Mouse (Mus musculus) heart, postnatal 0 days (tissue): ENCODE data around the gene Mapk1. TPM values are rescaled to one million over a fixed set of nuclear protein-coding genes. Genes with fewer than 3 reads are reported as not detected.

Source experiments
- ATAC-seq: fragments of 200-750 bp; cut with Nextera tagmentation; 2 replicates; pipeline ENCODE4 v1.8.0; 2017; ENCODE audit warnings: low read depth, moderate number of reproducible peaks, moderate library complexity; ENCODE audit not compliant: insufficient read depth
- DNase-seq: peaks from one replicate; pipeline ENCODE4 v3.0.0-alpha.2; 2016; ENCODE audit warnings: low spot score
- H3K27ac ChIP-seq: fragments of 300-500 bp; sonication (generic); 2 replicates; pipeline ENCODE4 v1.5.1; 2014; ENCODE audit warnings: low read depth, mild to moderate bottlenecking
- H3K27me3 ChIP-seq: fragments of 300-500 bp; sonication (generic); 2 replicates; pipeline ENCODE4 v1.6.1; 2014; ENCODE audit warnings: low read length, mixed read lengths; ENCODE audit not compliant: control insufficient read depth, insufficient read depth
- H3K36me3 ChIP-seq: fragments of 300-500 bp; sonication (generic); replicated peaks from 2 replicates; pipeline ENCODE4 v1.6.1; 2014; ENCODE audit warnings: low read length, mixed read lengths; ENCODE audit not compliant: control insufficient read depth, insufficient read depth
- H3K4me1 ChIP-seq: fragments of 300-500 bp; sonication (generic); 2 replicates; pipeline ENCODE4 v1.6.1; 2014; ENCODE audit warnings: antibody characterized with exemption; ENCODE audit not compliant: control insufficient read depth, insufficient read depth
- H3K4me2 ChIP-seq: fragments of 300-500 bp; sonication (generic); 2 replicates; pipeline ENCODE4 v1.6.1; 2014; ENCODE audit warnings: low read depth, mild to moderate bottlenecking, low read length, moderate library complexity
- H3K4me3 ChIP-seq: fragments of 300-500 bp; sonication (generic); 2 replicates; pipeline ENCODE4 v1.5.1; 2014; ENCODE audit warnings: low read depth, low read length
- H3K9ac ChIP-seq: fragments of 300-500 bp; sonication (generic); replicated peaks from 2 replicates; pipeline ENCODE4 v1.6.1; 2014; ENCODE audit warnings: low read depth, low read length, mixed read lengths
- H3K9me3 ChIP-seq: fragments of 300-500 bp; sonication (generic); replicated peaks from 2 replicates; pipeline ENCODE4 v1.6.1; 2016; ENCODE audit warnings: low read length; ENCODE audit not compliant: control insufficient read depth
- CTCF ChIP-seq: IDR thresholded peaks from 2 replicates; pipeline ENCODE4 v1.5.1; 2016; ENCODE audit warnings: antibody characterized with exemption, control low read depth, low read depth
- EP300 ChIP-seq: IDR thresholded peaks from 2 replicates; pipeline ENCODE4 v1.6.1; 2016; ENCODE audit warnings: antibody characterized with exemption, low read depth
- WGBS: fragments of 180-500 bp; shearing (Covaris S2); extraction: QIAGEN DNeasy Blood & Tissue Kit; methylation state at CpG from one replicate; pipeline ENCODE4 v1.1.7; 2014; 5-methylcytosine and 5-hydroxymethylcytosine counted together
- polyA plus RNA-seq: library from polyadenylated mRNA; unstranded; fragments of >200 nt; fragmentation: Nextera tagmentation; extraction: Ambion mirVana; gene quantifications from 2 replicates; pipeline ENCODE4 v1.2.1, GENCODE M21; 2015
- total RNA-seq: library from RNA; depleted of rRNA; stranded (reverse); fragments of >200 nt; gene quantifications from 2 replicates; pipeline ENCODE4 v1.2.3, GENCODE M21; 2014; ENCODE audit warnings: low replicate concordance

Mapk1 gene
- total and polyA plus RNA-seq, 2 experiments from 2014 or later, result 97.0 to 184 TPM

GRCm38 (mm10) chr16:17053903-17054302 lies 70.7 kb downstream of the Mapk1 start:
- H3K4me1 ChIP-seq, result no peaks in the 10 kb centered on the region
- no peak for DNase-seq
- no peak overlapping the region for H3K4me3 ChIP-seq
- no peak overlapping the region for H3K4me2 ChIP-seq
- no peak for ATAC-seq
- H3K27me3 ChIP-seq, result no peaks in the 10 kb centered on the region
- no peak overlapping the region for H3K27ac ChIP-seq
- peaks cover 1% of the 10 kb centered on the region; the same call in 1 of the 2 replicates for H3K36me3 ChIP-seq
- TF ChIP-seq EP300, result no peak
- no peak for TF ChIP-seq CTCF
- 80% methylated on average over 3 of the region's 3 CpGs for WGBS
- no peak overlapping the region for H3K9ac ChIP-seq
- no peaks in the 10 kb centered on the region for H3K9me3 ChIP-seq

DNA sequence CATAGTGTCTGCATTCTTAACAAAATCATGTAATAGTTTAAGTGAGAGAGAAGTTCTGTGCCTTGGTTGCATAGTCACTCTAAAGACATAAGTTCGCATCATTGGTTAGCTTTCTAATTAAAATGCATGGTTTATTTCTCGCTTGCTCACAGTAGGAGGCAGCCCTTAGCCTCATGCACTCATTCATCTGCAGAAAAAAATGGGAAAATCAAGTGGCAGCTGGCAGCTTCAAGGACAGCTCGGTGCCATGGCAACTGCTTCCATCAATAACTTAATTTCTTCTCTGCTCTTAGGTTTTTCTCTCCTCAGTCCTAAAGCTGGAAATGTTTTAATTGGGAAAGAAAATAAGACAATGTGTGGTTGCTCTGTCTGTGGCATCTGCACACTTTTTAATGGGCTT lies 72.4 kb downstream of the Mapk1 start:
- DNase-seq, result no peak
- Histone ChIP-seq H3K27ac (no peak overlapping the region), H3K4me2 (no peak overlapping the region), H3K9me3 (no peaks in the 10 kb centered on the region), H3K36me3 (no peaks in the 10 kb centered on the region), H3K9ac (no peak overlapping the region), H3K27me3 (no peaks in the 10 kb centered on the region), H3K4me1 (no peaks in the 10 kb centered on the region), H3K4me3 (no peak overlapping the region)
- ATAC-seq, result no peak
- 81% methylated on average over 3 of the region's 3 CpGs for WGBS
- TF ChIP-seq EP300 (no peak), CTCF (no peak)

DNA sequence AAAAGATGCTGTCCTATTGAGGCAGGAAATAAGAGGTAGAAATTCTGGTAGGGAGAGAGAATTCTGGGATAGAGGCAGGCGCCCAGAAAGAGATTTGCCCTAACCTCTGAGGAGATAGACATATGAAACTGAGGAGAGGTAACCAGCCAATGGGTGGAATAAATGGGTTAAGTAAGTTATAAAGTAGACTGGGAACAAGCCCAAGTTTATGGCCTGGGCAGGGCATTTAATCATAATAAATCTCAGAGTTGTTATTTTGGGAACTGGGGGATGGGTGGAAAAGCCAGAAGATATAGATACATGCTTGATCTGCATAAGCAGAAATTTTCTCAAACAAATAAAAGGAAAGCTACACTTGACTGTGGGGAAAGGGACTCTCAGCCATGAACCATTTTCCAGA lies 79.2 kb downstream of the Mapk1 start:
- no peaks in the 10 kb centered on the region for H3K9me3 ChIP-seq
- H3K27me3 ChIP-seq, result no peaks in the 10 kb centered on the region
- H3K4me1 ChIP-seq, result peaks cover 5% of the 10 kb centered on the region; the same call in 1 of the 2 replicates
- H3K4me3 ChIP-seq, result no peak overlapping the region
- H3K27ac ChIP-seq, result no peak overlapping the region
- H3K9ac ChIP-seq, result no peak overlapping the region
- no peak for TF ChIP-seq EP300
- no peak for TF ChIP-seq CTCF
- H3K4me2 ChIP-seq, result no peak overlapping the region
- no peak for DNase-seq
- WGBS, result 60% methylated on average over 1 of the region's 1 CpGs
- no peaks in the 10 kb centered on the region for H3K36me3 ChIP-seq
- no peak for ATAC-seq

DNA sequence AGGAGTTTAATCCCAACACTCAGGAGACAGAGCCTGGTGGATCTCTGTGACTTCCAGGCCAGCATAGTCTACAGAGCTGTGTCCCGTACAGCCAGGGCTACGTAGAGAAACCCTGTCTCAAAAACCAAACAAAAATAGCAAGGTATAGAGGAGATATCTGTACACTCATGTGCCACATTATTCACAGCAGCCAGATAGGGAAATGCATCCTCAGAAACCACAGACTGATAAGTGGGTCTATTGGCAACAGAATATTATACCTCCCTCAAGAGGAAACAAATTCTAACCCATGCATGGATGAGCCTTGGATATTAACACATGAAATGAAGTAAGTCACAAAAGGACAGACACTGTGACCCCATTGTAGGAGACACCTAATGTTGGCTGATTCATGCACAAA lies 84.4 kb downstream of the Mapk1 start:
- Histone ChIP-seq H3K4me1 (peaks cover 3% of the 10 kb centered on the region; the same call in 1 of the 2 replicates), H3K36me3 (no peaks in the 10 kb centered on the region), H3K27me3 (no peaks in the 10 kb centered on the region), H3K4me3 (no peak overlapping the region), H3K9me3 (no peaks in the 10 kb centered on the region), H3K4me2 (no peak overlapping the region), H3K9ac (no peak overlapping the region), H3K27ac (no peak overlapping the region)
- WGBS, result 57% methylated on average over 2 of the region's 2 CpGs
- DNase-seq (no peak), ATAC-seq (no peak)
- TF ChIP-seq CTCF (no peak), EP300 (no peak)

GRCm38 (mm10) chr16:17069511-17070443 lies 86.6 kb downstream of the Mapk1 start, which contains the start of gene Ypel1:
Ypel1 (plus strand) TSS chr16:17069696.
- Histone ChIP-seq H3K36me3 (no peaks in the 10 kb centered on the region), H3K9ac (peak within 1 kb of the TSS; percentile 76), H3K4me3 (peak within 1 kb of the TSS; percentile 81), H3K27me3 (no peaks in the 10 kb centered on the region), H3K27ac (peak within 1 kb of the TSS; percentile 68), H3K4me1 (peaks cover 3% of the 10 kb centered on the region; the same call in 1 of the 2 replicates), H3K4me2 (peak within 1 kb of the TSS; percentile 97), H3K9me3 (no peaks in the 10 kb centered on the region)
- DNase-seq, result peak; percentile 76
- ATAC-seq, result peak; percentile 93
- TF ChIP-seq CTCF (peak; percentile 37; the same call in 1 of the 2 replicates), EP300 (no peak)
- WGBS, result under 1% methylated on average over 44 of the region's 76 CpGs
